Mouse (Mus musculus): ENCODE results near the gene Yes1. TPM values are rescaled to one million over a fixed set of nuclear protein-coding genes. Genes with fewer than 3 reads are reported as not detected.
"Not testable (repeated sequence)": the region's sequence is repeated elsewhere in the genome, so short reads cannot be mapped to it uniquely, and the experiment has no call there.

Yes1 gene
- polyA plus RNA-seq, 1 experiment from 2014 or later = 39.3 TPM

DNA sequence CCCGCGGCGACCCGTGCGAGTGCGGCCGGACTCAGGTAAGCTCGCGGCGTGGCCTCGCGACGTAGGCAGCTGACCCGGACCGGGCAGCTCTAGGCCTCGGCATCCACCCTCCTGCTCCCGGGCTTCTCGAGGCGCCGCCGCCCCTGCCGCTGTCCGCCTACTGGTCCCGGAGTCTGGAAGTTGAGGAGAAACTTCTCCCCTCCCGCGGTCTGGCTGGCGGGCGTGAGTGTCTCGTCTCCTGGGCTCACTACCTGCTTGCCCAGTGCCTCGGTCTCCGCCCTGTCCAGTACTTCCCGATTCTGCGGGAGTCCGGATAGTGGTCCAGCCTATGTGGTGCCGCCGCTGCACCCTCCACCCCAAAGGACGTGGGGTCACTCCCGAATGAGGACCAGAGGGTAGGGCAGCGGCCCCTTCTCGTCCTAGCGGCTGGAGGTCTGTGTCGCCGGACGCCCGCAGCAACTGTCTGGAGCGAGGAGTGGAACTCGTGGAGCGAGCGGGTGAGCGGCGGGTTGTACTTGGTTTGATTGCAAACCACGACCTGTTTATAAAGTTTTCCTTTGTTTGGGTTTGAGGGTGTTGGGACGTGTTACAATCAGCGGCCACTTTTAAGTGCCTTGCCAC is 480 bp downstream of the Yes1 start:
- ChIA-PET CTCF (interaction anchor here (0.7 kb wide), 1 partner anchor 11 kb away, joined by 3 read pairs; no protein-coding TSS in a partner anchor), POLR2A (interaction anchor here (1.2 kb wide), 2 partner anchors 10 to 12 kb away, joined by 3 read pairs; no protein-coding TSS in a partner anchor)
- in situ Hi-C loops (cut with MboI; ENCODE audit: low pct_unique_long_range_greater_than_20kb) = no loop called here
- no peak for TF ChIP-seq CTCF (IDR thresholded peaks at IDR 0.05)
- ATAC-seq (peak; percentile 54), DNase-seq (ENCODE audit: low read depth, low spot score) (no peak)
- no peaks in the 10 kb centered on the region for H3K27me3 ChIP-seq

DNA sequence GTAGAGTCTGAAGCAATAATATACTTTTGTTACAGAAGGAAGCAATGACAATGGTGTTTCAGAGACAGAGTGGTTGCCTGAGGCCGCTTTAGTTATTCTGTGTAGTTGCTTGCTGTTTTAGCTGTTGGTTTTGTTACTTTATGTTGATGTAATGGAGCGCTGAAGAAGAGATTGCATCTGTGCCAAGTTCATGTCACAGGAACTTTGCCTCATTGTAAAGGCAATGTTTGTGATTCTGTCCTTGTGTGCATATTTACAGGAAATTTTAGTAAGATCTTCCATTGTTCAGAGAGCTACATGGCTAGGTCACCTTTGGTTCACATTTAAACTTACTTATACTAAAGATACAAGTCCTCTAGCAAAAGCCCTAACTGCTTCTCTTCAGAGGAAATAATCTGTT is 3.3 kb downstream of the Yes1 start:
- POLR2A ChIA-PET = no interaction called here
- H3K27me3 ChIP-seq = no peaks in the 10 kb centered on the region
- DNase-seq (ENCODE audit: low read depth, low spot score) = no peak
- ATAC-seq = no peak
- CTCF ChIA-PET = interaction anchor here (1.1 to 2.0 kb wide), 3 partner anchors 19 to 30 kb away, joined by 3 to 6 read pairs (median 4); no protein-coding TSS in a partner anchor
- in situ Hi-C loops (cut with MboI; ENCODE audit: low pct_unique_long_range_greater_than_20kb) = no loop called here
- no peak for TF ChIP-seq CTCF (IDR thresholded peaks at IDR 0.05)

- TF ChIP-seq CTCF (IDR thresholded peaks at IDR 0.05) = no peak
- no peaks in the 10 kb centered on the region for H3K27me3 ChIP-seq
- ChIA-PET POLR2A (no interaction called here), CTCF (interaction anchor here (1.1 kb wide), 1 partner anchor 29 kb away, joined by 3 read pairs; no protein-coding TSS in a partner anchor)
- in situ Hi-C loops (cut with MboI; ENCODE audit: low pct_unique_long_range_greater_than_20kb) = no loop called here
- DNase-seq (ENCODE audit: low read depth, low spot score) (no peak), ATAC-seq (no peak)
Measured at GRCm38 (mm10) chr5:32614691-32615090, 3.7 kb downstream of the Yes1 start.

- DNase-seq (ENCODE audit: low read depth, low spot score); POLR2A ChIA-PET; CTCF ChIA-PET; ATAC-seq; in situ Hi-C loops (cut with MboI; ENCODE audit: low pct_unique_long_range_greater_than_20kb); H3K27me3 ChIP-seq: not testable (repeated sequence)
Measured at GRCm38 (mm10) chr5:32616489-32616888, 5.5 kb downstream of the Yes1 start.

GRCm38 (mm10) chr5:32617851-32618250 is 6.9 kb downstream of the Yes1 start:
- no peak for TF ChIP-seq CTCF (IDR thresholded peaks at IDR 0.05)
- no peak for ATAC-seq
- H3K27me3 ChIP-seq = no peaks in the 10 kb centered on the region
- DNase-seq (ENCODE audit: low read depth, low spot score) = no peak
- CTCF ChIA-PET = interaction anchor here (1.3 kb wide), 1 partner anchor 11 kb away, joined by 3 read pairs; no protein-coding TSS in a partner anchor
- POLR2A ChIA-PET = interaction anchor here (0.7 kb wide), 1 partner anchor 974 kb away, joined by 3 read pairs; no protein-coding TSS in a partner anchor
- in situ Hi-C loops (cut with MboI; ENCODE audit: low pct_unique_long_range_greater_than_20kb) = no loop called here

DNA sequence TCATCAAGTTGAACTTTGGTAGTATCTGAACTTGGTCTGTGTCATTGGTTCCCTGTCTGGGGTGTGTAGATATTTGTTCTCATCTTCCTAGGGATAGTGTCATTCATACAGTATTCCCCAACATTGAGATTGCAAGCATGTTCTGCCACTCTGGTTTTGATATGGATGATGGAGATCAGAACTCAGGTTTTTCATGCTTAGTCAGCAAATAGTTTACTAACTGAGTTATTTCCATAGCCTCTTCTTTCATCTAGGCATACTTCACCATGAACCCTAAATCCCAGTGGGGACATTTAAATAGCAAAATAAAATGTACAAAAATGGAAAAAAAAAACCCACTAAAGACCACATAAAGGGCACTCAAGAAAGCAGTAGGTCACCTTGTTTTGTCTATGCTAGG is 12.7 kb downstream of the Yes1 start:
- no peak for ATAC-seq
- CTCF ChIA-PET = interaction anchor here (1.2 kb wide), 1 partner anchor 11 kb away, joined by 3 read pairs; no protein-coding TSS in a partner anchor
- no peak for TF ChIP-seq CTCF (IDR thresholded peaks at IDR 0.05)

DNA sequence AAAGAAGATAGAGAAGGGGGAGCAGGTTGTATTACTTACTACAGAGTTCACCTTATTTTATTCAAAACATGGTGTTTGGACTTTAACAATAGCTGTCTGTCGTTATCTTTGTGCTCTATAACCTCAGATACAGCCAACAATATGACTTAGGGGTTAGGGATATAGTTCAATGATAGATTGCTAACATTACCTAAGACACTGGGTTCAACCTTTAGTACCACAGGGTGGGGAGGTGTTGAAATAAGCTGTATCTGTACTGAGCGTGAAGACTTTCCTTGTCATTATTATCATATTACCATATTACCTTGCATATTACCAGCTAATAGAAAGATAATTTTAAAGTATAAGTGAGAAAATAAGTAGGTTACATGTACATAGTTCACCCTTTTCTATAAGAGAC is 13.8 kb downstream of the Yes1 start:
- DNase-seq (ENCODE audit: low read depth, low spot score) (no peak), ATAC-seq (no peak)
- in situ Hi-C loops (cut with MboI; ENCODE audit: low pct_unique_long_range_greater_than_20kb) = no loop called here
- CTCF ChIA-PET = no interaction called here
- no peaks in the 10 kb centered on the region for H3K27me3 ChIP-seq
- no peak for TF ChIP-seq CTCF (IDR thresholded peaks at IDR 0.05)
- POLR2A ChIA-PET = interaction anchor here (0.6 kb wide), 1 partner anchor 373 kb away, joined by 3 read pairs; no protein-coding TSS in a partner anchor

More for the DNA sequence above, 12.7 kb downstream of the Yes1 start:
- no peak for DNase-seq (ENCODE audit: low read depth, low spot score)
- in situ Hi-C loops (cut with MboI; ENCODE audit: low pct_unique_long_range_greater_than_20kb) = no loop called here
- no peaks in the 10 kb centered on the region for H3K27me3 ChIP-seq
- POLR2A ChIA-PET = interaction anchor here (1.0 kb wide), 1 partner anchor 12 kb away, joined by 3 read pairs; no protein-coding TSS in a partner anchor

GRCm38 (mm10) chr5:32633185-32633584 is 22.2 kb downstream of the Yes1 start:
- ChIA-PET CTCF (interaction anchor here (0.5 to 1.5 kb wide), 6 partner anchors 8 to 49 kb away, joined by 3 to 6 read pairs (median 4); partner anchors contain the start of gene Yes1), POLR2A (no interaction called here)
- in situ Hi-C loops (cut with MboI; ENCODE audit: low pct_unique_long_range_greater_than_20kb) = no loop called here
- no peaks in the 10 kb centered on the region for H3K27me3 ChIP-seq
- DNase-seq (ENCODE audit: low read depth, low spot score) (no peak), ATAC-seq (no peak)
- no peak for TF ChIP-seq CTCF (IDR thresholded peaks at IDR 0.05)

DNA sequence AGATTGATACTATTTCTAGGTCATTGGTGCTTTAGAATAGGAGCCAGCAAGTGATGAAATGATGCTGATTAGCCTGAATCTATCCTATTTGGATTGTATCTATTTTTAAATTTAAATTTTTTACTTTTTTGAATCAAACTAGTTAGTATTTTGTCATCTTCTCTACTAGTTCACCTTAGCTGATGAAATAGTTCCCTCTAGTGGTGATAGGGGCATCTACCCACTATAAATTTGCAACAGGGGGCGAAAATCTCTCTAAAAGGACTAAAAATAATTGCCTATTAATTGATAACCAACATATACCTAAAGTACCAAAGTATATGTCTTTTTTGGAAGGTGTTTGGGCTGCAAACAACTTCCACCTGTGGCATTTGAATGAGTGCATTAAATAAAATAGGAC is 46.4 kb downstream of the Yes1 start:
- no peak for DNase-seq (ENCODE audit: low read depth, low spot score)
- no peak for ATAC-seq
- POLR2A ChIA-PET = no interaction called here
- CTCF ChIA-PET = interaction anchor here (1.2 to 5.4 kb wide), 4 partner anchors 15 to 69 kb away, joined by 3 to 24 read pairs (median 11); no protein-coding TSS in a partner anchor
- peak; percentile 60 for TF ChIP-seq CTCF (IDR thresholded peaks at IDR 0.05)
- in situ Hi-C loops (cut with MboI; ENCODE audit: low pct_unique_long_range_greater_than_20kb) = loop anchor here (10.0 kb wide), 1 partner anchor 63 kb away; no protein-coding TSS in a partner anchor
- no peaks in the 10 kb centered on the region for H3K27me3 ChIP-seq

- DNase-seq (ENCODE audit: low read depth, low spot score) (no peak), ATAC-seq (no peak)
- CTCF ChIA-PET = interaction anchor here (0.6 kb wide), 1 partner anchor 49 kb away, joined by 3 read pairs; no protein-coding TSS in a partner anchor
- no peak for TF ChIP-seq CTCF (IDR thresholded peaks at IDR 0.05)
- in situ Hi-C loops (cut with MboI; ENCODE audit: low pct_unique_long_range_greater_than_20kb) = no loop called here
- POLR2A ChIA-PET = no interaction called here
- H3K27me3 ChIP-seq = no peaks in the 10 kb centered on the region
Measured at GRCm38 (mm10) chr5:32682475-32682874, 71.5 kb downstream of the Yes1 start.

GRCm38 (mm10) chr5:32693411-32693810 is 82.4 kb downstream of the Yes1 start:
- TF ChIP-seq CTCF (IDR thresholded peaks at IDR 0.05) = no peak
- H3K27me3 ChIP-seq = no peaks in the 10 kb centered on the region
- no peak for DNase-seq (ENCODE audit: low read depth, low spot score)
- no peak for ATAC-seq
- in situ Hi-C loops (cut with MboI; ENCODE audit: low pct_unique_long_range_greater_than_20kb) = no loop called here
- POLR2A ChIA-PET = no interaction called here
- CTCF ChIA-PET = no interaction called here

All from Patski (cell line).